Mouse (Mus musculus) thymus, postnatal 14 days (tissue): ENCODE data around the gene Zbtb34.
A peak's percentile ranks its signal among the peaks of the same experiment; 100 is the strongest.

Experiments used
- DNase-seq: peaks from one replicate; pipeline ENCODE4 v3.0.0; 2021

The Zbtb34 gene

GRCm38 (mm10) chr2:33399091-33399490 is 32.0 kb downstream of the Zbtb34 start:
- no peak for DNase-seq

DNA sequence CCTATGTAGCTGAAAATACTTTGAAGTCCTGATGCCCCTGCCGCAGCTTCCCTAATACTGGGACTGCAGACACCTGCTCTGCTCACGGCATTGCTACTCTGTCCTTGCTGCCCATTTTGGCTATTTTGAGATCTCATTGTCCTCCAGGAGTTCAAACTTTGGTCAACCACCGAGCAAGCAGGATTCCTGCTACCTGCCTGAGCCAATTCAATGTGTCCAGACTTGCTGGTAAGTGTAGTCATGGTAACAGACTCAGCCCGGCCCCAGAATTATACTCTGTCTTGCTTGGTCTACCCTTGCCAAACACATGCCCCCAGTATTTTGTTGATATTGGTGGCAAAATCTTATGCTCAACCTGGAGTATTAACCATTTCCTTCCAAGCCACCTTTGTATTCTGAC is 34.1 kb downstream of the Zbtb34 start:
- DNase-seq: no peak

DNA sequence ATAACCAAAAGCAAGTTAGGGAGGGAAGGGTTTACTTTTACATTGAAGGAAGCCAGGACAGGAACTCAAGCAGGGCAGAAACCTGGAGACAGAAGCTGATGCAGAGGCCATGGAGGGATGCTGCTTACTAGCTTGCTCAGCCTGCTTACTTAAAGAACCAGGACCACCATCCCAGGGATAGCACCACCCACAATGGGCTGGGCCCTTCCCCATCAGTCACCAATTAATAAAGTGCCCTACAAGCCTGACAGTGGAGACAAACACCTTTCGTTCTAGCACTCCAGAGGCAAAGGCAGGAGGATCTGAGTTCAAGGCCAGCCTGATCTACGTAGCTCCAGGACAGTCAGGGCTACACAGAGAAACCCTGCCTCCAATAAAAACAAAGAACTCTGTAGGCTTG is 36.1 kb downstream of the Zbtb34 start:
- DNase-seq: no peak

GRCm38 (mm10) chr2:33393951-33394635 is 37.0 kb downstream of the Zbtb34 start:
- DNase-seq: no peak

- DNase-seq: no peak
Measured at GRCm38 (mm10) chr2:33393021-33393420, 38.1 kb downstream of the Zbtb34 start.

DNA sequence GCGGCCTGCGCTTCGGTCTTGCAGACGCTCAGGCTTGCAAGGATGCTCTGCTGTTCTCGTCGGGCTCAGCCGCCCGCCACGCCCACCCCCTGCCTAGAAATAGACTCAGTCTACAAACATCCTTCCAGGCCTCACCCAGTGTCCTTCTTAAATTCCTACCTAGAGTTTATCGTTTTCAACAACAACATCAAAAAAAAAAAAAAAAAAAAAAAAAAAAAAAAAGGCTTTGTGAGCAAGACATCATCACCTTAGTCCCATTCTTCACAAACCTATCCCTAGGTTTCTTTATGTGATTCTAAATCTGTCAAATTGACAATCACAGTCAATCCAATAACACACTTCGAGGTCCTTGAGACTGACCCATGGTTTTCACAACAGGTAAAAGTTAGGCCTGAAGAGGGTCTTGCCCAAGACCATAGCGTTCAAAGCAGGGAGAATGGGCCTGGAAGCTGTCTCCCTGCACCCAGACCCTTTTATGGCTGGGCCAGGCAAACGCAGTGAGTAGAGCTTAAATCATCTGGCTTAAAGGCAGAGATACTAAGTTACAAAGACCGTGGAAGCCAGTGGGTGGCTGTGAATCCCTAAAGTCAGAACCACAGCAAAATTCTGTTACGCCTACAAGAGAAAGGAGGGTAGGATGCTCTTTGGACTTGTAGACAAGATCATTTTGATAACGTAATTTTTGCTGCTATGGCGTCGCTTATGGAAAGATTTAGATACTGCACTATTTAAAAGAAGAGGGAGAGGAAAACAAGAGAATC is 59.3 kb downstream of the Zbtb34 start:
- DNase-seq: no peak

- peak; percentile 96 for DNase-seq
Measured at GRCm38 (mm10) chr2:33370777-33371647, 60.1 kb downstream of the Zbtb34 start, which contains the start of gene Ralgps1. Gene Ralgps1, minus strand, starts transcription at chr2:33371486.

GRCm38 (mm10) chr2:33370276-33370776 is 60.8 kb downstream of the Zbtb34 start:
- no peak for DNase-seq

DNA sequence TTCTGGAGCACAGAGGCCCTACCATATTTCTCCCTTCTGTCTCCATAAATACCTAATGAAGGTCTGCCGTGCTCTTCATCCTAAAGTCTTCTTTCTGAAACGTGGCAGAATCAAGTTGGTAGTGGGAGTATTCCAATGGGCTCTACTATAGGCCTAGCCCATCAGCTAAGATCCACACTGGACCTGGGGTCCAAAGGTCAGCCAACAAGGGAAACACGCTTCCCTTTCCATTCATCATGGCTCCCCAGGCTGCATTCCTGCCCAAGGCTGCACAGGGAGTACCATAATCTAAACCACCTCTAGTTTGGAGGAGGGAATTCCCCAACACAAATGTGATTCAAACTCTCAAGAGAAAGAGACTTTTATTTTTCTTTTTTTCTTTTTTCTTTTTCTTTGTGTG is 61.7 kb downstream of the Zbtb34 start:
- DNase-seq: no peak

- DNase-seq: no peak
Measured at GRCm38 (mm10) chr2:33368486-33368885, 62.6 kb downstream of the Zbtb34 start.

- DNase-seq: no peak
Measured at GRCm38 (mm10) chr2:33365703-33366471, 65.2 kb downstream of the Zbtb34 start.

GRCm38 (mm10) chr2:33364656-33365055 is 66.5 kb downstream of the Zbtb34 start:
- no peak for DNase-seq

- no peak for DNase-seq
Measured at GRCm38 (mm10) chr2:33363890-33364289, 67.2 kb downstream of the Zbtb34 start.

- DNase-seq: no peak
Measured at GRCm38 (mm10) chr2:33361139-33361716, 69.9 kb downstream of the Zbtb34 start.

DNA sequence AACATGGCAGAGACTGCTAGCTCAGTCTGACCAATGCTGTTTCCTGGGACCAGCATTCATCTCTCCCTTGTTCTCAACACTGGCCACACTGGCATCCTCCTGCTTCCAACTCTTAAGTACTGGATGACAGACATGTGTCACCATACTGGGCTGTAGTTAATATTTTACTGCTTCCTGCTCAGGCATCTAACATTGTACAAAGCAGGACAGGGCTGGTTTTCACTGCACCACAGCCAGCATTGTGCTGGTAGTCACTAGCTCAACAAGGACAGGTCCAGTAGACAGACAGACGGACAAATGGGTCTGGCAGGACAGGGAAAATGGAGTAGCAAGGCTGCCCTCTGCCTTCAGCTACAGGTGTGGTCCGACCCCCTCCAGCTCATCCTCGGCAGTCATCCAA is 70.6 kb downstream of the Zbtb34 start:
- no peak for DNase-seq

DNA sequence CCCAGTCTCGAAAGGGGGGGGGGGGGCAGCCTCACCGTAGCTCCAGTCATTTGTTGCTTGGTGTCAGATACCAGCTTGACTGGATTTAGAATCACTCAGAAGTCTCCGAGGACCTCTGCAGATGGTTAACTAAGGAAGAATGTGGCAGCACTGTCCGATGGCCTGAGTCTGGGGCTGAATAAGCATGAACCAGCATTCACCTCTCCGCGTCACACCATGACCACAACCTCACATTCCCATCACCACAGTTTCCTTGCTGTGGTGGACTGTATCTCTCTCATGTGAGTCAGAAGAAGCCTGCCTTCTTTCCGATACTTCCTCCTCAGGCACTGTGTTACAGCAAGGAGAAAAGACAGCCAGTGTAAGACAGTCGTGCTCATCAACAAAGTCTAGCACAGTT is 71.9 kb downstream of the Zbtb34 start:
- no peak for DNase-seq

- DNase-seq: no peak
Measured at GRCm38 (mm10) chr2:33357250-33357838, 73.8 kb downstream of the Zbtb34 start.
